15 mouse cellular contexts compared by ENCODE assay signal in genomic region chr10:117581753-117582062, GRCm38 (mm10).
"Had no signal": no experiment of that assay in that cellular context is flagged by ENCODE, and none has a peak within 500 bp of the region (broad histone marks: within the 10 kb centered on the region; RNA-seq: fewer than 3 reads in every experiment).

No protein-coding gene starts in this region.

- H3K27me3 ChIP-seq: neural tube, embryonic 15.5 days; stomach, embryonic 15.5 days had no signal

- H3K36me3 ChIP-seq: neural tube, embryonic 15.5 days; stomach, embryonic 15.5 days had no signal

- H3K4me1 ChIP-seq: stomach, embryonic 15.5 days had no signal

- H3K9ac ChIP-seq: neural tube, embryonic 15.5 days; stomach, embryonic 15.5 days had no signal

- H3K9me3 ChIP-seq: neural tube, embryonic 15.5 days; stomach, embryonic 15.5 days had no signal

- H3K4me2 ChIP-seq: neural tube, embryonic 15.5 days; stomach, embryonic 15.5 days had no signal

- H3K4me3 ChIP-seq: neural tube, embryonic 15.5 days; stomach, embryonic 15.5 days had no signal

- DNase-seq: retina, postnatal 1 day; right cerebral cortex, adult 18-20 months; right cerebral cortex, postnatal 14 days; right cerebral cortex, postnatal 25 days; right cerebral cortex, postnatal 4 days; spleen, adult 18-20 months; thymus, adult 18-20 months; thymus, adult 2 months; thymus, postnatal 14 days; thymus, postnatal 25 days; thymus, postnatal 36 days; thymus, postnatal 4 days had no signal

- H3K27ac ChIP-seq: neural tube, embryonic 15.5 days; stomach, embryonic 15.5 days; stomach, postnatal 0 days had no signal
